Mouse (Mus musculus) spleen, adult 2 months (tissue): ENCODE data around the gene Zic4. TPM values are rescaled to one million over a fixed set of nuclear protein-coding genes. Genes with fewer than 3 reads are reported as not detected.

Source experiments
- DNase-seq, 2 experiments: peaks; one replicate each; pipeline versions ENCODE4 v3.0.0 to v3.0.0-alpha.2; 2012 to 2021; ENCODE audit warnings: low spot score in 2 of 2, low read depth in 1 of 2
- H3K27ac ChIP-seq: fragments of 200-500 bp; 2 replicates; pipeline ENCODE4 v1.5.1; 2012; ENCODE audit warnings: low read length, inconsistent platforms; ENCODE audit not compliant: insufficient read depth
- H3K27me3 ChIP-seq: fragments of 200-500 bp; 2 replicates; pipeline ENCODE4 v1.6.1; 2012; ENCODE audit warnings: mild to moderate bottlenecking, moderate library complexity, low read length, inconsistent platforms; ENCODE audit not compliant: control insufficient read depth, insufficient read depth
- H3K36me3 ChIP-seq: fragments of 200-500 bp; 2 replicates; pipeline ENCODE4 v1.6.1; 2012; ENCODE audit warnings: mild to moderate bottlenecking, low read length, inconsistent platforms; ENCODE audit not compliant: control insufficient read depth, insufficient read depth
- H3K4me1 ChIP-seq: fragments of 200-500 bp; 2 replicates; pipeline ENCODE4 v1.6.1; 2011; ENCODE audit warnings: inconsistent platforms; ENCODE audit not compliant: control insufficient read depth, insufficient read depth, insufficient read length
- H3K4me3 ChIP-seq: fragments of 200-500 bp; 2 replicates; pipeline ENCODE4 v1.5.1; 2011; ENCODE audit warnings: mild to moderate bottlenecking, inconsistent platforms; ENCODE audit not compliant: insufficient read depth, insufficient read length; ENCODE audit errors: extremely low read depth
- CTCF ChIP-seq: fragments of 200-500 bp; IDR thresholded peaks from 2 replicates; pipeline ENCODE4 v1.5.1; 2011; ENCODE audit warnings: mild to moderate bottlenecking, inconsistent platforms; ENCODE audit not compliant: insufficient read depth, insufficient read length, insufficient replicate concordance; ENCODE audit errors: extremely low read depth
- POLR2A ChIP-seq: fragments of 200-500 bp; IDR thresholded peaks from 2 replicates; pipeline ENCODE4 v1.6.1; 2011; ENCODE audit warnings: low read depth, low read length, inconsistent platforms
- WGBS: fragments of 180-500 bp; shearing (Covaris S2); methylation state at CpG from one replicate; pipeline ENCODE4 v1.1.7; 2018; 5-methylcytosine and 5-hydroxymethylcytosine counted together
- polyA plus RNA-seq: library from polyadenylated mRNA; depleted of rRNA; stranded (reverse); fragments of >200 nt; gene quantifications from 2 replicates; pipeline ENCODE4 v1.2.3, GENCODE M21; 2012

Zic4 gene
- polyA plus RNA-seq, 1 experiment, result not detected

DNA sequence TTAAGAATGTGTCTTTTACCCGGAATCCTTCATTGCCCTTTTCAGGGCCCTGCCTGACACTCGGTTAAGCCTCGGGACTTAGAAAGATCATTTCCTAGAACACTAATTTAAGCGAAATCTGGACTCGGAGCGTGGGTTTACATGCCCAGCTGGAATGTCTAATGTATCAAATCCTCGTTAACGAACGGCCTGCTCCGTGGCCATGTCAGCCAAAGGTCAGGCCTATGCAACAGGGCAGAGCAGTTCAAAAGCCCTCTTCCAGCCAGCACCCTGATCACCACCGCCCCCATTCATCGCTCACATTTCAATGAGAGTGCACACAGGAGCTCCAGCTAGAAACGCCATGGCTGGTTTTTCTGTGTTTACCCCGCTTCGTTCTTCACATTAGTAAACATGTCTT, 9.4 kb upstream of the Zic4 start:
- Histone ChIP-seq H3K36me3 (no peaks in the 10 kb centered on the region), H3K27ac (no peak overlapping the region), H3K4me1 (no peaks in the 10 kb centered on the region), H3K4me3 (no peak overlapping the region), H3K27me3 (peaks cover 13% of the 10 kb centered on the region)
- DNase-seq, result no peak
- 6% methylated on average over 15 of the region's 15 CpGs for WGBS
- TF ChIP-seq CTCF (no peak), POLR2A (no peak)

- WGBS, result 16% methylated on average over 37 of the region's 37 CpGs
- Histone ChIP-seq H3K27me3 (peaks cover 13% of the 10 kb centered on the region), H3K36me3 (no peaks in the 10 kb centered on the region), H3K27ac (no peak overlapping the region), H3K4me3 (no peak overlapping the region), H3K4me1 (no peaks in the 10 kb centered on the region)
- no peak for DNase-seq
- TF ChIP-seq POLR2A, result no peak
- TF ChIP-seq CTCF, result no peak
These were observed 8.4 kb upstream of the Zic4 start for GRCm38 (mm10) chr9:91353551-91354433.

DNA sequence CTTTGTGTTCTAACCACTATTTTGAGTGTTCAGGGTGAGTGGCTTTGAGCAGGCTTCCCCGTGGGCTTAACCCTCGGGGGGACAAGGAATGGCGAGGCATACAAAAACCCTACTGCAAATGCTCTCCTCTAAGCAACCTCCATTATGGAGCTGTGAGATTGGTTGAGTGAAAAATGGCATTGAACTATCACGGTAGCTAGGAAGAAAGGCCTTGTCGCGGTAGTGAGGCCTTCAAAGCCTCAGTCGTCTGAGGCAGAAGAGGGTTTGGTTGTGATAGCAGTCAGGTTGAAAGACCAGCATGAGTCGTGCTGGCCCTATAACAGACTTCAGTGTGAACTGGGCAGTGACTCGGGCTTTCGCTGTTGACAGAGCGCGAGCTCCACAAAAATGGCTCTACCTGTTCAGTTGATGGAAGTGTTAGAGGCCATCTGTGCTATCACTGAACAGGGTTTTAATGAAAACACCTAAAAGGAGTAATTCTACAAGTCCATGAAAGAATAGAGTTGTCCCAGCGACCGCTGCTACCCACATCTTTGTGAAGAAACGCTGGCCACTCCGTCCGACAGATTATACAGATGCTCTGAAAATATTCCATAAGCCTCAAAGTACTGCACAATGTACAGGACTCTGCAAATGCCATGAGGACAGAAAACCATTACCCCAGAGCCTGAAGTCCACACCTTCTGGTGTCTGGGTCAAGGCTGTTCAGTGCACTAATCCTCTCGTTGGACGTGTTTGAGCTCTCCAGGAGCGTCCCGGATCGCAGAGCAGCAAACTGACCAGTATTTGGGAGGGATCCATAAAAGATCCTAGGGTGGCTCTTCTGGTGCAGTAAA, 7.6 kb upstream of the Zic4 start:
- Histone ChIP-seq H3K27ac (no peak overlapping the region), H3K4me1 (no peaks in the 10 kb centered on the region), H3K36me3 (no peaks in the 10 kb centered on the region), H3K27me3 (peaks cover 16% of the 10 kb centered on the region), H3K4me3 (no peak overlapping the region)
- WGBS, result 22% methylated on average over 22 of the region's 22 CpGs
- TF ChIP-seq POLR2A (no peak), CTCF (no peak)
- no peak for DNase-seq

GRCm38 (mm10) chr9:91355270-91355589, 7.0 kb upstream of the Zic4 start:
- H3K27ac ChIP-seq, result no peak overlapping the region
- DNase-seq, result no peak
- TF ChIP-seq CTCF (no peak), POLR2A (no peak)
- no peaks in the 10 kb centered on the region for H3K36me3 ChIP-seq
- H3K27me3 ChIP-seq, result peaks cover 16% of the 10 kb centered on the region
- WGBS, result 3% methylated on average over 7 of the region's 7 CpGs
- no peak overlapping the region for H3K4me3 ChIP-seq
- no peaks in the 10 kb centered on the region for H3K4me1 ChIP-seq

GRCm38 (mm10) chr9:91355629-91356352, 6.4 kb upstream of the Zic4 start:
- WGBS, result 4% methylated on average over 33 of the region's 35 CpGs
- Histone ChIP-seq H3K4me1 (no peaks in the 10 kb centered on the region), H3K27me3 (peaks cover 16% of the 10 kb centered on the region), H3K4me3 (no peak overlapping the region), H3K27ac (no peak overlapping the region), H3K36me3 (no peaks in the 10 kb centered on the region)
- DNase-seq, result no peak
- no peak for TF ChIP-seq POLR2A
- TF ChIP-seq CTCF, result no peak

GRCm38 (mm10) chr9:91356353-91356740, 5.9 kb upstream of the Zic4 start:
- H3K27me3 ChIP-seq, result peaks cover 18% of the 10 kb centered on the region
- no peak overlapping the region for H3K4me3 ChIP-seq
- TF ChIP-seq CTCF (no peak), POLR2A (no peak)
- WGBS, result 12% methylated on average over 4 of the region's 4 CpGs
- no peaks in the 10 kb centered on the region for H3K4me1 ChIP-seq
- no peak overlapping the region for H3K27ac ChIP-seq
- no peak for DNase-seq
- no peaks in the 10 kb centered on the region for H3K36me3 ChIP-seq
